Mouse (Mus musculus) brain, embryonic 18.5 days (tissue): ENCODE results near the gene 6430548M08Rik.

Source experiments
- DNase-seq: peaks from one replicate; pipeline ENCODE4 v3.0.0-alpha.2; 2012; ENCODE audit warnings: low read depth, low spot score

6430548M08Rik gene

DNA sequence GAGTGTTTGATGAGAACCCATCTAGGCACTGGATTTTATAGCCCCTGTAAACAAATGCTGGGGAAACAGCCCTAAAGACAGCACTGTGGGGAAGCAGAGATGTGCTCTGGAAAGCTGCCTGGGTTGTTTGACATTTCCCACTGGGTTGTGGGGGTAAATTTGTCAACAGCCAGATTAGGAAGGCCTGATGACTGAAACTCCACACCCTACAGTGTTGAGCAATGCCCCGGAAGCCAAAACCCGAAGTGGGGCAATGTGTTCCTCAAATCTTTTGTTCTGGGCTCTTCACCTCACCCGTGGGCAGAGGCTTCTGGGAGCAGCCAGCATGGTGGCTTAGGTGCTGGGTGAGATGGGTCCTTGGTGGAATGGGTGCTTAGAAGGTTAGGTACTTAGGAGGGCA lies 4.8 kb upstream of the 6430548M08Rik start:
- no peak for DNase-seq

- DNase-seq: no peak
Observed at GRCm38 (mm10) chr8:120110966-120111365, 3.0 kb upstream of the 6430548M08Rik start.

DNA sequence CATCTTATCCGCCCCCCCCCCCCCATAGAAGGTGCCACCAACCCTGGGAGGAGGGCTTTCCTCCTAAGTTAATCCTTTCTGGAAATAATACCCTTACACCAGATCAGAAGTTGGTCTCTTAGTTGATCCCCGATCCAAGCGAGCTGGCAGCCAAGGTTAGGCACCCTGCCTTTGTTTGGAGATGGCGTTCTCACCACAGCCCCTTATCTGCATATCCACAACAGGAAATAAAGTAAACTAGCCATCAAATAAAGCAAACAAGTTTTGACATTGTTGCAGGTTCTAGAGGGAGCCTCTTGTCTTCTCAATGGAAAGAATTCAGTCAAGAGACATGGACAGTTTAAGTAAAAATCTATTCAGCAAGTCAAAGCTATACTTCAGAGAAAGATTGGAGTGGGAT lies 2.6 kb upstream of the 6430548M08Rik start:
- no peak for DNase-seq

GRCm38 (mm10) chr8:120112535-120112934 lies 1.4 kb upstream of the 6430548M08Rik start:
- no peak for DNase-seq

- DNase-seq: no peak
Observed at GRCm38 (mm10) chr8:120113306-120113705, 646 bp upstream of the 6430548M08Rik start.

DNA sequence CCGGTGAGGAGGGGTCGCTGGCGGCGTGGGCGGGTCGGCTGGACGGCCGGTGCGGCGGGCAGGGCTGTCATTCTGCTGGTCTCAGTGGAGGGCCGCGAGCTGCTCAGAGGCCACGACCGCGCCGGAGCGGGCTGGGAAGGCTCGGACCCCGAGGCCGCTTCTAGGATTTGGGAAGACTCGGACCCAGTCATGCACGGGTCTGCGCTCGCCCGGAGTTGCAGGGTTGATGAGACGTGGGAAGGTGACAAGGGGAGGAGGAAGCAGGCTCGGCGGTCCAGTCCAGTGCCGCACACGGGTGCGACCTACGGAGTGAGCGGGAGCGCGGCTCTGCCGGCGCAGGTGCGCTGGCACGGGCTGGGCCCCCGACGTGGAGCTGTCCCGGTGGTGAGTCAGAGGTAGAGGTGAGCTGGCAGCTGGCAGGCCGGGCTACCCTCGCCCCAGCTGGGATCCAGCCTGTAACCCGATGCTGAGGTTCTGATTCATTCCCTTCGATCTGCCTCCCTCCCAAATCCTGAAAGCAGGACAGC lies 426 bp downstream of the 6430548M08Rik start:
- no peak for DNase-seq

GRCm38 (mm10) chr8:120116600-120116999 lies 2.6 kb downstream of the 6430548M08Rik start:
- no peak for DNase-seq

GRCm38 (mm10) chr8:120118162-120118561 lies 4.2 kb downstream of the 6430548M08Rik start:
- DNase-seq: no peak

- no peak for DNase-seq
Observed at GRCm38 (mm10) chr8:120118847-120119246, 4.9 kb downstream of the 6430548M08Rik start.

DNA sequence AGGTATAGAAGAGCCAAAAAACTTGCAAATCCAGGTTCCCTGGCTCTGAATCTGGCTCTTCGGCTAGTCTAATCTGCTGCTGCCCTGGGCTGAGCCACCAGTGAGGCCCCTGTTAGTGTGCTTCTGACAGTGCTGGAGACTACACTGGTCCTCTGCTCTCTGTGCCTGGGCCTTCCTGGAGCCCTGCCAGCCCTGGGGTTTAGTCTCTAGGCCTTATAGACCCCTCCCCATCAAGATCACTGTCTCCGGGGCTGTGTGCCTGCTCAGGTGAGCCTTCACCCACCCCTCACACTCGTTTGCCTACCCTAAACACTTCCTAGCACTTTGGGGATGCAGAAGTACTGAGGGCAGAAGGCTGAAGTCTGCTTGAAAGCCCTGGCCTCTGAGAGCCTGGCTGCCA lies 5.5 kb downstream of the 6430548M08Rik start:
- no peak for DNase-seq

- DNase-seq: no peak
Observed at GRCm38 (mm10) chr8:120119931-120120330, 6.0 kb downstream of the 6430548M08Rik start.

DNA sequence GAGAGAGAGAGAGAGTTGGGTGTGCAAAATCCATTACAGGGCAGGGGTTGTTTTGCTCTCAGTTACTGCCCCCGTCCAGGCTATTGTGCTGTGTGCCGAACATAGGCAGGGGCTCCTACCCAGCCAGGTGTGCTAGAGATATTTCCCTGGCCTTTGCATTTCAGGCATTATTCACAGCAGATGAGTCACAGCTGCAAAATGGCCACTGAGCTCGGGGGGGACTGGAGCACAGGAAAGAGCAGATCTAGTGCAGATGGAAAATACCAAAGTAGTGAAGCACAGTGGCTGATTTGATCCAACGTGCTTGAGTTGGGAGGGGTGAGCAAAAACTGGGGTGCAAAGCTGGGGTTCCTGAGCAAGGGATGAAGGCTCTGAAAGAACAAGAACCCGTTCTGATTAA lies 7.0 kb downstream of the 6430548M08Rik start:
- DNase-seq: no peak

GRCm38 (mm10) chr8:120124261-120124660 lies 10.3 kb downstream of the 6430548M08Rik start:
- no peak for DNase-seq

DNA sequence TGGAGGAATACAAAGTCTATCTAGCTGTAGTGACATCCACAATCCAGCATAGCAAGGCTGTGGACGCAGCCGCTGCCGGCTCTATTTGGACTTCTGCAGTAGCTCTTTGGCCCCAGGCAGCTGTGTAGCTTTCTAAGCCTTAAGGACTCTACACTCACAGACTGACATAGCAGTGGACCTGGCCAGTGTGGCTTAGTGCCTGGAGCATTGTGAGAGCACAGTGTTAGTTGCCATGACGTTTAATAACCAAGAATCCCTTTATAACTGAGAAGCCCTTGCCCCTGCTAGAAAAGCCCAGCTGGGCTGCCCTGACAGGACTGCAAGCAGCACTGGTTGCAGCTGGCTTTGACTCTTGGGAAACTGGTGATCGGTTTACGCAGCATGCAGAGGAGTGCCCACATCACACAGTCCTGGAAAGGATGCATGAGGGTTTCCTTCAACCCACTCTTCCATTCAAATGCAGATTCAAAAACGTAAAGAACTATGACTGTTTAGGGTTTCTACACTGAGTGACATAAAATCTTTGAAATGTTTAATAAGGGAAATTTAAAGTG lies 11.0 kb downstream of the 6430548M08Rik start:
- DNase-seq: no peak

- no peak for DNase-seq
Observed at GRCm38 (mm10) chr8:120126357-120127161, 12.6 kb downstream of the 6430548M08Rik start.

GRCm38 (mm10) chr8:120129547-120129946 lies 15.6 kb downstream of the 6430548M08Rik start:
- DNase-seq: no peak

DNA sequence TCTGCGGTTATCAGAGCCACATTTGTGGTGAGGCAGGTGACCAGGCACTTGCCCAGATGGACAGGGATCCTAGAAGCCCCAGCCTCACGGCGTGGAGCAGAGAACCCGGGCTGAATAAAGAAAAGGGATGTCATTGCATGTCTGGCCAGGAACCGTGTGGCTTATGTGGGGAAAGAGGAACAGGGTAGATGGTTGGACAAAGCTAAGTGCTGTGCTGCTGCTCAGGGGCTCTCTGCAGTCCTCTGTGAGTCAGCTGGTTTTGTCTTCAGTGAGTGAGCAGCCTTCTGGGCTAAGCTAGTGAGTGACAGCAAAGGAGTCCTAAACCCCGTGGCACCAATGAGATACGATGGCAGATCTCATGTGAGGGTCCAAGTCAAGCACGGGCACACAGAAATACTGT lies 17.2 kb downstream of the 6430548M08Rik start:
- DNase-seq: no peak

DNA sequence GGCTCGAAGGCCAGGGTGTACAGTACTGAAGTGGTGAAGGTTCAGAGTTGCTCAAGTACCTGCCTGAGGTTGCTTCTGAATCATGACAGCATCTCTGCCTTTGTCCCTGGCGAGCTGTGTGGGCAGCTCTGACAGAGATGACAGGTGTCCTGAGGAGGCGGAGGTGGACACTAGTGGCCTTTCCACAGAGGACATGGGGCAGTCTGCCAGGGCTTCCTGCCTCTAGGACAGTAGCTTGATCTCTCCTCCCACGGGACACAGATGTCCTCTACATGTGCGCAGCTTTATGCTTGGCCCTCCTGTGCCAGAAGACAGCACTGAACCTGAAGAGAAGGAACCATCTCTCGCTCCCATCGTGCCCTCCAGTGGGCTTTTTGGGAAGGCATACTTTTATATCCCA lies 19.2 kb downstream of the 6430548M08Rik start:
- DNase-seq: no peak

GRCm38 (mm10) chr8:120135687-120136086 lies 21.7 kb downstream of the 6430548M08Rik start:
- DNase-seq: no peak

GRCm38 (mm10) chr8:120136618-120137017 lies 22.7 kb downstream of the 6430548M08Rik start:
- DNase-seq: no peak

DNA sequence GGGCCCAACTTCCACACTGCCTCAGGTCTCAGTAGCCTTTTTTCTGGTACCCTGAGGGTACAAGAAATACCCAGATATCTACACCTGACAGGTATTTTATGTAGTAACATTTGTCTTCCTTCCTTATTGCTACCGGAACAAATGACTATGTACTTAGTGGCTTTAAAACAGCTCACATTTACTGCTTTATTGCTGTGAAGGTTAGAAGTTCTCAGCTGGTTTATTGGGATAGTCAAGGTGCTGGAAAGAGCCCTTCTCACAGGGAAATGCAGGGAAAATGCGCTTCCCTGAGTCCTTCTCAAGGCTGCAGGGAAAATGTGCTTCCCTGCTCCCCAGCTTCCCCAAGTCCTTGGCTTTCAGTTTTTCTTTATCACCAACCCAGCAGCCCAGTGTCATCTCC lies 25.0 kb downstream of the 6430548M08Rik start:
- no peak for DNase-seq

- DNase-seq: no peak
Observed at GRCm38 (mm10) chr8:120140769-120141168, 26.8 kb downstream of the 6430548M08Rik start.
